In genomic region chr4:126058134-126058996, GRCm38 (mm10) we compare ENCODE assay signal across 8 mouse cellular contexts. TPM values are rescaled to one million over a fixed set of nuclear protein-coding genes. Genes with fewer than 3 reads are reported as not detected.
DNase-seq lines count a peak whose midpoint lies in the region; ATAC-seq and TF ChIP-seq lines count a peak whose summit lies in the region.

Gene Oscp1 (plus strand): TSS chr4:126058565.

- under 1% methylated on average over 57 of the region's 57 CpGs for WGBS in heart, embryonic 11.5 days (ENCODE audit: insufficient replicate concordance)
- under 1% methylated on average over 57 of the region's 57 CpGs for WGBS in kidney, embryonic 16.5 days
- 2% methylated on average over 57 of the region's 57 CpGs for WGBS in liver, adult 2 months

- H3K9ac ChIP-seq in heart, embryonic 11.5 days (ENCODE audit: low read depth, low read length): peak within 1 kb of the TSS; percentile 75
- peak within 1 kb of the TSS; percentile 78 for H3K9ac ChIP-seq in kidney, embryonic 16.5 days (replicated peaks; ENCODE audit: low read length)
- peak within 1 kb of the TSS; percentile 16; the same call in 1 of the 2 replicates for H3K9ac ChIP-seq in liver, adult 2 months (ENCODE audit: low read depth, low read length)

- peak within 1 kb of the TSS; percentile 94 for H3K4me3 ChIP-seq in bone marrow macrophage, adult 2 months (ENCODE audit: insufficient read depth, low read length)
- peak within 1 kb of the TSS; percentile 82 for H3K4me3 ChIP-seq in embryonic fibroblast, embryonic 13.5 days (ENCODE audit: insufficient read depth, low read length)
- H3K4me3 ChIP-seq in heart, embryonic 11.5 days (ENCODE audit: low read depth, low read length): peak within 1 kb of the TSS; percentile 73
- H3K4me3 ChIP-seq in kidney, embryonic 16.5 days (ENCODE audit: low read length): peak within 1 kb of the TSS; percentile 84
- H3K4me3 ChIP-seq in liver, adult 2 months (ENCODE audit: insufficient read depth, low read depth, low read length): peak within 1 kb of the TSS; percentile 52
- H3K4me3 ChIP-seq in myocyte: peak within 1 kb of the TSS; percentile 65

- H3K79me2 ChIP-seq in liver, adult 2 months (ENCODE audit: control insufficient read depth, insufficient read depth, low read length): no peaks in the 10 kb centered on the region
- no peaks in the 10 kb centered on the region for H3K79me2 ChIP-seq in myocyte (ENCODE audit: control insufficient read depth, insufficient read depth)

- peak within 1 kb of the TSS; percentile 76 for H3K4me2 ChIP-seq in heart, embryonic 11.5 days
- H3K4me2 ChIP-seq in kidney, embryonic 16.5 days (replicated peaks; ENCODE audit: low read depth, low read length): peak within 1 kb of the TSS; percentile 93
- H3K4me2 ChIP-seq in myocyte (ENCODE audit: low read depth): peak within 1 kb of the TSS; percentile 84

- ATAC-seq in heart, embryonic 11.5 days (replicated peaks; ENCODE audit: insufficient number of reproducible peaks, low FRiP score, low TSS enrichment): peak; percentile 93
- ATAC-seq in kidney, embryonic 16.5 days (ENCODE audit: low FRiP score, low TSS enrichment): peak; percentile 98

- no peaks in the 10 kb centered on the region for H3K9me3 ChIP-seq in heart, embryonic 11.5 days (replicated peaks; ENCODE audit: control insufficient read depth, low read length)
- no peaks in the 10 kb centered on the region for H3K9me3 ChIP-seq in kidney, embryonic 16.5 days (ENCODE audit: low read length)

- DNase-seq in A20 (ENCODE audit: low read depth, low spot score): peak; percentile 93
- peak; percentile 75 for DNase-seq in liver, adult 2 months (ENCODE audit: extremely low read depth, low read depth, low spot score)
- DNase-seq in splenic B cell, adult 2 months (ENCODE audit: low read depth, low spot score): peak; percentile 93

- TF ChIP-seq POLR2A in bone marrow macrophage, adult 2 months (IDR thresholded peaks at IDR 0.05; ENCODE audit: borderline replicate concordance, low read depth, low read length): no peak
- peak; percentile 64 for TF ChIP-seq POLR2A in embryonic fibroblast, embryonic 13.5 days (IDR thresholded peaks at IDR 0.05; ENCODE audit: low read depth, low read length)
- TF ChIP-seq POLR2A in liver, adult 2 months (IDR thresholded peaks at IDR 0.05; ENCODE audit: extremely low read depth, insufficient read depth, low read length): no peak
- peak; percentile 53 for TF ChIP-seq POLR2A in myocyte (IDR thresholded peaks at IDR 0.05; ENCODE audit: insufficient read length, low read depth)

- H3K36me3 ChIP-seq in heart, embryonic 11.5 days (ENCODE audit: control insufficient read depth, insufficient read depth, low read length): peaks cover 7% of the 10 kb centered on the region
- H3K36me3 ChIP-seq in kidney, embryonic 16.5 days (ENCODE audit: insufficient read depth, low read length): peaks cover 16% of the 10 kb centered on the region
- peaks cover 14% of the 10 kb centered on the region for H3K36me3 ChIP-seq in liver, adult 2 months (ENCODE audit: control insufficient read depth, insufficient read depth, low read length)
- peaks cover 6% of the 10 kb centered on the region for H3K36me3 ChIP-seq in myocyte (ENCODE audit: control insufficient read depth, insufficient read depth)
- peaks cover under 1% of the 10 kb centered on the region for H3K36me3 ChIP-seq in splenic B cell, adult 2 months (ENCODE audit: control insufficient read depth, insufficient read depth, low read length, poor library complexity, severe bottlenecking)

- H3K4me1 ChIP-seq in bone marrow macrophage, adult 2 months (ENCODE audit: control insufficient read depth, insufficient read depth, low read length): peaks cover 19% of the 10 kb centered on the region
- no peaks in the 10 kb centered on the region; the same call in 1 of the 2 replicates for H3K4me1 ChIP-seq in embryonic fibroblast, embryonic 13.5 days (ENCODE audit: control insufficient read depth, insufficient read depth, low read length)
- H3K4me1 ChIP-seq in heart, embryonic 11.5 days (ENCODE audit: control insufficient read depth, insufficient read depth, low read length): peaks cover 6% of the 10 kb centered on the region
- H3K4me1 ChIP-seq in kidney, embryonic 16.5 days (ENCODE audit: insufficient read depth, low read length): peaks cover 16% of the 10 kb centered on the region
- H3K4me1 ChIP-seq in liver, adult 2 months (ENCODE audit: control insufficient read depth, insufficient read depth, low read length): 0 out of 2 replicates have a peak, but pooled peaks cover 2% of the 10 kb centered on the region

- peak within 1 kb of the TSS; percentile 21; the same call in 1 of the 2 replicates for H3K27ac ChIP-seq in bone marrow macrophage, adult 2 months (ENCODE audit: insufficient read depth, low read depth, low read length)
- H3K27ac ChIP-seq in embryonic fibroblast, embryonic 13.5 days (ENCODE audit: insufficient read depth, low read length): peak within 1 kb of the TSS; percentile 8; the same call in 1 of the 2 replicates
- peak within 1 kb of the TSS; percentile 64 for H3K27ac ChIP-seq in heart, embryonic 11.5 days (ENCODE audit: low read depth, low read length)
- peak within 1 kb of the TSS; percentile 73 for H3K27ac ChIP-seq in kidney, embryonic 16.5 days (ENCODE audit: low read length)
- H3K27ac ChIP-seq in liver, adult 2 months (replicated peaks; ENCODE audit: insufficient read depth, low read depth, low read length): no peak within 1 kb of the TSS

- TF ChIP-seq CTCF in bone marrow macrophage, adult 2 months (IDR thresholded peaks at IDR 0.05; ENCODE audit: low read depth, low read length): no peak
- no peak for TF ChIP-seq CTCF in embryonic fibroblast, embryonic 13.5 days (IDR thresholded peaks at IDR 0.05; ENCODE audit: borderline replicate concordance, insufficient read depth, low read length)
- TF ChIP-seq CTCF in liver, adult 2 months (IDR thresholded peaks at IDR 0.05; ENCODE audit: low read depth, low read length): no peak

- H3ac ChIP-seq in myocyte (ENCODE audit: control insufficient read depth, insufficient read length): no peak within 1 kb of the TSS

- H3K27me3 ChIP-seq in heart, embryonic 11.5 days (ENCODE audit: control insufficient read depth, insufficient read depth, low read length): no peaks in the 10 kb centered on the region
- H3K27me3 ChIP-seq in kidney, embryonic 16.5 days (ENCODE audit: insufficient read depth, low read length): no peaks in the 10 kb centered on the region
- H3K27me3 ChIP-seq in liver, adult 2 months (ENCODE audit: control insufficient read depth, insufficient read depth, low read length): no peaks in the 10 kb centered on the region
- H3K27me3 ChIP-seq in myocyte (ENCODE audit: control insufficient read depth, insufficient read depth, insufficient read length): no peaks in the 10 kb centered on the region
- no peaks in the 10 kb centered on the region for H3K27me3 ChIP-seq in splenic B cell, adult 2 months (ENCODE audit: control insufficient read depth, insufficient read depth, low read length, poor library complexity, severe bottlenecking)

TF ChIP-seq in myocyte, 11 proteins besides CTCF, POLR2A, EP300 and RAD21:
- TF ChIP-seq POLR2AphosphoS2 (IDR thresholded peaks at IDR 0.05; ENCODE audit: insufficient read length, low read depth) (peak; percentile 27), TCF3 (IDR thresholded peaks at IDR 0.05; ENCODE audit: insufficient read length, low read depth) (no peak), E2F4 (IDR thresholded peaks at IDR 0.05; ENCODE audit: insufficient read depth) (peak; percentile 98), SRF (IDR thresholded peaks at IDR 0.05; ENCODE audit: control insufficient read depth, insufficient read length, low read depth) (no peak), CEBPB (IDR thresholded peaks at IDR 0.05; ENCODE audit: insufficient read depth, poor library complexity, severe bottlenecking) (no peak), MYOG (IDR thresholded peaks at IDR 0.05; ENCODE audit: control insufficient read depth in 1 of 3, insufficient read depth in 1 of 3, insufficient read length in 2 of 3, low read depth in 2 of 3) (no peak), TCF12 (IDR thresholded peaks at IDR 0.05; ENCODE audit: insufficient read depth, poor library complexity, severe bottlenecking) (no peak), USF1 (IDR thresholded peaks at IDR 0.05; ENCODE audit: low read depth) (no peak)

RNA-seq across cellular contexts. Expression of gene Oscp1, which starts in this region (rescaled TPM):
- 3.7 and 6.2 TPM in 2 replicates for polyA plus RNA-seq in bone marrow macrophage, adult 2 months (2012; ENCODE audit: insufficient read depth, insufficient read length, missing spikeins)
- polyA plus RNA-seq in embryonic fibroblast, embryonic 13.5 days (2011; ENCODE audit: insufficient read length, low read depth, missing spikeins): 5.0 and 8.1 TPM in 2 replicates
- polyA plus RNA-seq in heart, embryonic 11.5 days (2014; fragmentation: Nextera tagmentation; extraction: Ambion mirVana): 5.3 TPM in 2 replicates
- polyA plus RNA-seq in kidney, embryonic 16.5 days (2015; fragmentation: Nextera tagmentation; extraction: Ambion mirVana): 19.6 TPM in 2 replicates
- 0.37 and 0.74 TPM in 2 replicates for total RNA-seq in liver, adult 2 months (2014; rRNA removed)
- polyA plus RNA-seq in liver, adult 2 months (2012; rRNA removed): 0.20 TPM in 1 of 2 replicates, not detected in the other
- polyA plus RNA-seq in myocyte (2012; fragmentation: generic; extraction: Trizol): 12.8 TPM

Comparison
In these comparisons a context has a peak if more than half of its experiments do, and no peak if none do; other contexts are left out.
1. Peak in DNase-seq, H3K4me3 ChIP-seq and H3K9ac ChIP-seq in liver, adult 2 months; RNA of the gene not detected or under 1 TPM.
2. POLR2A ChIP-seq: peak in embryonic fibroblast, embryonic 13.5 days (single experiment) and myocyte (single experiment); none in bone marrow macrophage, adult 2 months (single experiment) and liver, adult 2 months (single experiment).
3. H3K9ac ChIP-seq: peak in every context shown above with its lines; median percentile 78 in kidney, embryonic 16.5 days; 75 in heart, embryonic 11.5 days; 16 in liver, adult 2 months.
4. Peak in every context shown above with its lines, with median percentiles within 50 percentile points of each other: DNase-seq, H3K4me3 ChIP-seq and H3K4me2 ChIP-seq.